Mouse (Mus musculus) spleen, postnatal 4 days (tissue): ENCODE measurements around the gene Gm21865.
"Not testable (repeated sequence)": the region's sequence is repeated elsewhere in the genome, so short reads cannot be mapped to it uniquely, and the experiment has no call there.

Source experiments
- DNase-seq, 2 experiments: peaks; one replicate each; pipeline ENCODE4 v3.0.0; 2022; ENCODE audit warnings: low spot score in 2 of 2

Gm21865 gene

DNA sequence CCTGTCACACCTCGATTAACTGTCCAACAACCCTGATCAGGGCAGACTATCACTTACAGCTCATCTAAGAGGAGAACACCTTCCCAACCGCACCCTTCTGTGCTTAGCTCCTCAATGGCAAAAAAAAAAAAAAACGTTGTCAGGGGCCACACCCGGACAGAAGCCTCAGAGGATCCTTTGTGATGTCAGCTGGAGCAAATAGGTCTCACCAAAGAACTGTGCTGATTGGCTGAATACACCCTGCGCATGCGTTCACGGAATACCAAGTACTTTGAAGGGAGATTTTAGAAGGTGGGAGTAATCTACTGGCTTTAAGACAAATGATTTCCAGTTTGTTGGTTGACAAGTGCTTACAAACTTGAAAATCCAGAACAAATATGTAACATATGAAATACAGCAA is at the start of gene Gm21865:
Gm21865 (minus strand) TSS at position 101 of the 400 bp plus-strand sequence.
- DNase-seq: not testable (repeated sequence)
